Mouse (Mus musculus) cerebellum, adult 2 months (tissue): ENCODE measurements around the gene Gdf15.

Experiments
- CTCF ChIP-seq: fragments of 200-500 bp; IDR thresholded peaks from 2 replicates; pipeline ENCODE4 v1.5.1; 2011; ENCODE audit warnings: low read depth, mild to moderate bottlenecking, control low read depth, low read length, moderate library complexity, borderline replicate concordance; ENCODE audit not compliant: insufficient read depth
- POLR2A ChIP-seq: fragments of 200-500 bp; IDR thresholded peaks from 2 replicates; pipeline ENCODE4 v1.6.1; 2011; ENCODE audit warnings: low read length, control low read depth, borderline replicate concordance; ENCODE audit not compliant: insufficient read depth

DNA sequence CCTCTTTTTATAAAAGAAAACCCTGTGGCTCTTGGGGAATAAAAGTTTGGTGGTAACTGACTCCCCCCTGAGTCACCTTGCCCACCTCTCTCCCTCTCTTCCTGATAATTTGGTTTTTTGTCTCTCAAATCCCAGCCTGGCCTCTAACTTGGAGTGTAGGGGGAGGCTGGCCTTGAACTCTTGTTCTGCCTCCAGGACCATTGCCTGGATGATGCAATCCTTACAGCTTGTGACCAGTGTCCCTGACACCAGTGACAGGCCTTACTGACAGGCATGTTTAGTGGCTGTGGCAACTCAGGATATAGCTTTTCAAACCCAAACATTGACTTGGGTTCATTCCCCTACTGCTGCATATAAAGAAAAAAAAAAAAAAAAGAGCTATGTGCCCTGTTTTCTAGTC, 14.5 kb upstream of the Gdf15 start:
- TF ChIP-seq POLR2A, result no peak
- no peak for TF ChIP-seq CTCF
